Mouse (Mus musculus) megakaryocyte, embryonic 14.5 days (primary cell): ENCODE data around the gene Tbxas1.

Experiments used
- FLI1 ChIP-seq: IDR thresholded peaks from 2 replicates; pipeline ENCODE4 v1.6.1; 2012; ENCODE audit warnings: low read length, inconsistent platforms, mixed read lengths
- GATA1 ChIP-seq: IDR thresholded peaks from 3 replicates; pipeline ENCODE4 v1.6.1; 2012; ENCODE audit warnings: mixed read lengths, low read length, inconsistent platforms, borderline replicate concordance

GRCm38 (mm10) chr6:38920141-38920540, 44.9 kb downstream of the Tbxas1 start:
- TF ChIP-seq GATA1 (no peak), FLI1 (no peak)
